Comparison of ENCODE assay signal across 16 mouse cellular contexts in genomic region chr8:109471876-109472275, GRCm38 (mm10). TPM values are rescaled to one million over a fixed set of nuclear protein-coding genes. Genes with fewer than 3 reads are reported as not detected.
"Had no signal": no experiment of that assay in that cellular context is flagged by ENCODE, and none has a peak within 500 bp of the region (broad histone marks: within the 10 kb centered on the region; RNA-seq: fewer than 3 reads in every experiment).

No protein-coding gene starts in this region.

- H3K4me3 ChIP-seq: left cerebral cortex, adult 2 months; liver, embryonic 12.5 days; lung, embryonic 15.5 days; midbrain, embryonic 10.5 days; myocyte; neural tube, embryonic 15.5 days had no signal

- H3K27me3 ChIP-seq: liver, embryonic 12.5 days; lung, embryonic 15.5 days; neural tube, embryonic 15.5 days had no signal

- DNase-seq: kidney, postnatal 25 days; lung, postnatal 4 days; midbrain, embryonic 14.5 days; right cerebral cortex, adult 18-20 months; spleen, adult 18-20 months; thymus, adult 18-20 months; thymus, postnatal 14 days had no signal

- H3K27ac ChIP-seq: left cerebral cortex, adult 2 months; liver, embryonic 12.5 days; lung, embryonic 15.5 days; midbrain, embryonic 10.5 days; neural tube, embryonic 15.5 days had no signal

- H3K36me3 ChIP-seq: liver, embryonic 12.5 days; lung, embryonic 15.5 days; midbrain, embryonic 10.5 days; neural tube, embryonic 15.5 days had no signal

- H3K4me1 ChIP-seq: liver, embryonic 12.5 days; lung, embryonic 15.5 days had no signal

- H3K9me3 ChIP-seq: liver, embryonic 12.5 days; lung, embryonic 15.5 days; midbrain, embryonic 10.5 days; neural tube, embryonic 15.5 days had no signal

- ATAC-seq: liver, embryonic 12.5 days had no signal

RNA-seq across cellular contexts. Expression of gene Pmfbp1, which starts 22.0 kb away (rescaled TPM):
- total RNA-seq: megakaryocyte, adult 5-6 weeks had no signal
- polyA plus RNA-seq: liver, embryonic 12.5 days; liver, embryonic 16.5 days; lung, embryonic 15.5 days; myocyte; stomach, embryonic 14.5 days had no signal
